Mouse (Mus musculus): ENCODE measurements around the gene Gabrb1. TPM values are rescaled to one million over a fixed set of nuclear protein-coding genes. Genes with fewer than 3 reads are reported as not detected.
"Not testable (repeated sequence)": the region's sequence is repeated elsewhere in the genome, so short reads cannot be mapped to it uniquely, and the experiment has no call there.

Gene Gabrb1
- total and polyA plus RNA-seq, 3 experiments = 0.03 TPM; not detected in 2

DNA sequence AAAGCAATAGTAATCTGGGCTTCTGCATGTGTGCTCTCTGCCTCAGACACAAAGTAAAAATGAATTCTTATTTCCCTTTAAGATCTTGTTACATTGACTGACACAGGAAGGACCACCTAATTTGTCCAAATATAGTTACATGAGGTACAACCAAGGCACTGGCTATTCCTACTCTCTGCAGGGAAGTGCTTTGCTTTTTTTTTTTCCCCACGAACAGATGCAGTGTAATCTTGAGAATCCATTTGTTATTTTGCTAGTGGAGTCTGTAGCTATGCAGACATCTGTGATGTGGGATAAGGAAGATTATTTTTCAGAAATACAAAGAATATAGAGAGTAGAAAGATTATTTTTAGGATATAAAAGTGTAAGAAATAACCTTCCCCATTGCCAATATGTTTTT is 406.2 kb downstream of the Gabrb1 start:
- no peaks in the 10 kb centered on the region for H3K36me3 ChIP-seq (ENCODE audit: control insufficient read depth in 1 of 2, insufficient read depth in 2 of 2, low read length in 2 of 2)
- no peaks in the 10 kb centered on the region for H3K4me1 ChIP-seq (ENCODE audit: control insufficient read depth in 1 of 2, insufficient read depth in 2 of 2, low read length in 2 of 2)
- DNase-seq (ENCODE audit: low read depth, low spot score) = no peak
- TF ChIP-seq GABPA (IDR thresholded peaks at IDR 0.05; ENCODE audit: low read depth, low read length) = no peak
- no peaks in the 10 kb centered on the region for H3K9me3 ChIP-seq (replicated peaks; ENCODE audit: insufficient read depth, low read length)
- H3K4me3 ChIP-seq (ENCODE audit: control insufficient read depth in 1 of 2, insufficient read depth in 1 of 2, low read depth in 2 of 2, low read length in 2 of 2) = no peak overlapping the region
- no peaks in the 10 kb centered on the region for H3K79me2 ChIP-seq (ENCODE audit: control insufficient read depth, insufficient read depth, low read length, poor library complexity)
- H3K9ac ChIP-seq (ENCODE audit: control insufficient read depth, low read depth, low read length, poor library complexity, severe bottlenecking) = no peak overlapping the region
- H3K27ac ChIP-seq (ENCODE audit: control insufficient read depth, low read depth, low read length) = no peak overlapping the region
- H3K27me3 ChIP-seq (ENCODE audit: control insufficient read depth in 1 of 2, insufficient read depth in 2 of 2, low read length in 2 of 2) = peaks cover 0 to 1% of the 10 kb centered on the region in 2 experiments; a peak in 1 of 4 replicates

DNA sequence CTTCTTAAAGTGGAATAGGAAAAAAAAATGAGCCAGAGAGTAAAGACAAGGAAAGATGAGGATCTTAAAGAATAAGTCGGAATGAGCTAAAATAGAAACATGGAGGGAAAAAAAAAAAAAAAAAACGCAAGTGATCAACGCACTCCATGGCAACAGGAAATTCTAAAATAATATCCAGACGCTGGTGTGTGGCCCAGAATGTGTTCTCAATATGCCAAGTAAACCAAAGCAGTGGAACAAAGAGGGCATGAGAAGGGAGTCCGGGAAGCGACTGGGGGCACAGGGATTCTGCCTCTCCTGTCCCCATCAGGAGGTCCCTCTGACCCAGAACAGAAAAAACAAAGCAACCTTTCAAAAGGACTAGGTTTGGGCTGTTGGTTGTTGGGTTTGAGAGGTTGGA is 410.9 kb downstream of the Gabrb1 start:
- no peak for DNase-seq (ENCODE audit: low read depth, low spot score)
- no peaks in the 10 kb centered on the region for H3K79me2 ChIP-seq (ENCODE audit: control insufficient read depth, insufficient read depth, low read length, poor library complexity)
- no peaks in the 10 kb centered on the region for H3K36me3 ChIP-seq (ENCODE audit: control insufficient read depth in 1 of 2, insufficient read depth in 2 of 2, low read length in 2 of 2)
- H3K9me3 ChIP-seq (replicated peaks; ENCODE audit: insufficient read depth, low read length) = no peaks in the 10 kb centered on the region
- H3K4me3 ChIP-seq (ENCODE audit: control insufficient read depth in 1 of 2, insufficient read depth in 1 of 2, low read depth in 2 of 2, low read length in 2 of 2) = no peak overlapping the region
- TF ChIP-seq USF2 (IDR thresholded peaks at IDR 0.05; ENCODE audit: borderline replicate concordance in 1 of 2, insufficient read depth in 1 of 2, low read depth in 1 of 2, low read length in 2 of 2) (no peak), SIN3A (IDR thresholded peaks at IDR 0.05; ENCODE audit: low read length) (no peak), EP300 (IDR thresholded peaks at IDR 0.05; ENCODE audit: low read depth in 1 of 2, low read length in 2 of 2) (no peak), JUND (IDR thresholded peaks at IDR 0.05; ENCODE audit: low read depth, low read length) (no peak), RAD21 (IDR thresholded peaks at IDR 0.05; ENCODE audit: low read depth, low read length) (no peak), MXI1 (IDR thresholded peaks at IDR 0.05; ENCODE audit: low read depth, low read length) (no peak), GATA1 (IDR thresholded peaks at IDR 0.05; ENCODE audit: low read depth, low read length) (no peak), ZNF384 (IDR thresholded peaks at IDR 0.05; ENCODE audit: low read depth, low read length) (no peak), CHD2 (IDR thresholded peaks at IDR 0.05; ENCODE audit: low read length) (no peak)
- H3K27me3 ChIP-seq (ENCODE audit: control insufficient read depth in 1 of 2, insufficient read depth in 2 of 2, low read length in 2 of 2) = no peaks in the 10 kb centered on the region
- no peaks in the 10 kb centered on the region for H3K4me1 ChIP-seq (ENCODE audit: control insufficient read depth in 1 of 2, insufficient read depth in 2 of 2, low read length in 2 of 2)
- H3K9ac ChIP-seq (ENCODE audit: control insufficient read depth, low read depth, low read length, poor library complexity, severe bottlenecking) = no peak overlapping the region
- no peak overlapping the region for H3K27ac ChIP-seq (ENCODE audit: control insufficient read depth, low read depth, low read length)

GRCm38 (mm10) chr5:72069398-72069797 is 411.5 kb downstream of the Gabrb1 start:
- not testable (repeated sequence) for DNase-seq (ENCODE audit: low read depth, low spot score); H3K4me3 ChIP-seq (ENCODE audit: control insufficient read depth in 1 of 2, insufficient read depth in 1 of 2, low read depth in 2 of 2, low read length in 2 of 2); H3K36me3 ChIP-seq (ENCODE audit: control insufficient read depth in 1 of 2, insufficient read depth in 2 of 2, low read length in 2 of 2); H3K27ac ChIP-seq (ENCODE audit: control insufficient read depth, low read depth, low read length); H3K4me1 ChIP-seq (ENCODE audit: control insufficient read depth in 1 of 2, insufficient read depth in 2 of 2, low read length in 2 of 2); H3K27me3 ChIP-seq (ENCODE audit: control insufficient read depth in 1 of 2, insufficient read depth in 2 of 2, low read length in 2 of 2); H3K9me3 ChIP-seq (replicated peaks; ENCODE audit: insufficient read depth, low read length); H3K9ac ChIP-seq (ENCODE audit: control insufficient read depth, low read depth, low read length, poor library complexity, severe bottlenecking); H3K79me2 ChIP-seq (ENCODE audit: control insufficient read depth, insufficient read depth, low read length, poor library complexity)

DNA sequence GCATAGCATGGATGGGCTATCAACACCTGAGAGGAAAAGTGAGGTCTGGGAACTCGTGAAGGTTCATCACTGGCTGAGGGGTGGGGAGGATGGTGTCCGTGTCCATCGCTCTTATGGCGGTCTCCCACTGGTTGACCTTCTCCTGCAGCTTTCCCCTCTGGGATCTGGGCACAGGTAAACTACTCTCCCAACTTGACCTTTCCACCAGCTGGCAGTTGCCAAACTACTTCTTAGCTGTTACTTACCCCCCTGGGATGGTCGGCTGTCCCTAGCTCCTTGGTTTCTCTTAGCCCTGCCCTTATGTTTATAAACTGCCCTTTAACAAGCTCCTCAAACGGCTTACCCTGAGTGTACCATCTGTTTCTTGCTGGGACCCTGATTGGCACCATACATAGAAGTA is 418.9 kb downstream of the Gabrb1 start:
- Histone ChIP-seq H3K27ac (ENCODE audit: control insufficient read depth, low read depth, low read length) (no peak overlapping the region), H3K4me3 (ENCODE audit: control insufficient read depth in 1 of 2, insufficient read depth in 1 of 2, low read depth in 2 of 2, low read length in 2 of 2) (no peak overlapping the region), H3K9me3 (replicated peaks; ENCODE audit: insufficient read depth, low read length) (no peaks in the 10 kb centered on the region), H3K79me2 (ENCODE audit: control insufficient read depth, insufficient read depth, low read length, poor library complexity) (no peaks in the 10 kb centered on the region), H3K27me3 (ENCODE audit: control insufficient read depth in 1 of 2, insufficient read depth in 2 of 2, low read length in 2 of 2) (no peaks in the 10 kb centered on the region), H3K9ac (ENCODE audit: control insufficient read depth, low read depth, low read length, poor library complexity, severe bottlenecking) (no peak overlapping the region), H3K4me1 (ENCODE audit: control insufficient read depth in 1 of 2, insufficient read depth in 2 of 2, low read length in 2 of 2) (no peaks in the 10 kb centered on the region), H3K36me3 (ENCODE audit: control insufficient read depth in 1 of 2, insufficient read depth in 2 of 2, low read length in 2 of 2) (no peaks in the 10 kb centered on the region)
- no peak for DNase-seq (ENCODE audit: low read depth, low spot score)
- TF ChIP-seq MAZ (IDR thresholded peaks at IDR 0.05; ENCODE audit: low read depth, low read length) = no peak
- no peak for TF ChIP-seq NRF1 (IDR thresholded peaks at IDR 0.05; ENCODE audit: insufficient read depth, low read depth, low read length, poor library complexity, severe bottlenecking)
- no peak for TF ChIP-seq ZNF384 (IDR thresholded peaks at IDR 0.05; ENCODE audit: low read depth, low read length)
- no peak for TF ChIP-seq MYB (IDR thresholded peaks at IDR 0.05; ENCODE audit: low read depth, low read length)
- TF ChIP-seq CHD1 (IDR thresholded peaks at IDR 0.05; ENCODE audit: low read depth, low read length) = no peak
- TF ChIP-seq MAX (IDR thresholded peaks at IDR 0.05; ENCODE audit: low read length) = no peak
- no peak for TF ChIP-seq RAD21 (IDR thresholded peaks at IDR 0.05; ENCODE audit: low read depth, low read length)

All from MEL (cell line).